Mouse (Mus musculus): ENCODE measurements around the gene Epb41l2. TPM values are rescaled to one million over a fixed set of nuclear protein-coding genes. Genes with fewer than 3 reads are reported as not detected.

The Epb41l2 gene
- polyA plus RNA-seq, 1 experiment: 46.5 TPM

GRCm38 (mm10) chr10:25368928-25369327 is 9.3 kb downstream of the Epb41l2 start:
- no peak for TF ChIP-seq CTCF (IDR thresholded peaks at IDR 0.05; ENCODE audit: borderline replicate concordance, insufficient read depth, low read depth, low read length)
- no peak for TF ChIP-seq POLR2A (IDR thresholded peaks at IDR 0.05; ENCODE audit: borderline replicate concordance, insufficient read depth, low read length)
- WGBS: 49% methylated on average over 3 of the region's 3 CpGs
- Histone ChIP-seq H3K4me3 (replicated peaks; ENCODE audit: insufficient read depth, low read depth, low read length) (no peak overlapping the region), H3K27ac (ENCODE audit: insufficient read depth, low read length) (no peak overlapping the region), H3K27me3 (ENCODE audit: control insufficient read depth, insufficient read depth, low read length) (no peaks in the 10 kb centered on the region), H3K4me1 (ENCODE audit: control insufficient read depth, insufficient read depth, low read length) (no peaks in the 10 kb centered on the region)
- no peak for DNase-seq

GRCm38 (mm10) chr10:25369691-25370090 is 10.1 kb downstream of the Epb41l2 start:
- 72% methylated on average over 9 of the region's 9 CpGs for WGBS
- no peak for DNase-seq
- TF ChIP-seq POLR2A (IDR thresholded peaks at IDR 0.05; ENCODE audit: borderline replicate concordance, insufficient read depth, low read length) (no peak), CTCF (IDR thresholded peaks at IDR 0.05; ENCODE audit: borderline replicate concordance, insufficient read depth, low read depth, low read length) (no peak)
- no peak overlapping the region for H3K27ac ChIP-seq (ENCODE audit: insufficient read depth, low read length)
- H3K4me1 ChIP-seq (ENCODE audit: control insufficient read depth, insufficient read depth, low read length): no peaks in the 10 kb centered on the region
- H3K27me3 ChIP-seq (ENCODE audit: control insufficient read depth, insufficient read depth, low read length): no peaks in the 10 kb centered on the region
- H3K4me3 ChIP-seq (replicated peaks; ENCODE audit: insufficient read depth, low read depth, low read length): no peak overlapping the region

GRCm38 (mm10) chr10:25371336-25371735 is 11.7 kb downstream of the Epb41l2 start:
- DNase-seq: no peak
- H3K27me3 ChIP-seq (ENCODE audit: control insufficient read depth, insufficient read depth, low read length): no peaks in the 10 kb centered on the region
- H3K27ac ChIP-seq (ENCODE audit: insufficient read depth, low read length): no peak overlapping the region
- no peak for TF ChIP-seq POLR2A (IDR thresholded peaks at IDR 0.05; ENCODE audit: borderline replicate concordance, insufficient read depth, low read length)
- no peak for TF ChIP-seq CTCF (IDR thresholded peaks at IDR 0.05; ENCODE audit: borderline replicate concordance, insufficient read depth, low read depth, low read length)
- 79% methylated on average over 2 of the region's 2 CpGs for WGBS
- no peaks in the 10 kb centered on the region for H3K4me1 ChIP-seq (ENCODE audit: control insufficient read depth, insufficient read depth, low read length)
- no peak overlapping the region for H3K4me3 ChIP-seq (replicated peaks; ENCODE audit: insufficient read depth, low read depth, low read length)

- WGBS: 17% methylated on average over 3 of the region's 3 CpGs
- TF ChIP-seq POLR2A (IDR thresholded peaks at IDR 0.05; ENCODE audit: borderline replicate concordance, insufficient read depth, low read length) (no peak), CTCF (IDR thresholded peaks at IDR 0.05; ENCODE audit: borderline replicate concordance, insufficient read depth, low read depth, low read length) (no peak)
- DNase-seq: peak in 1 of 2 experiments; percentile 13
Observed at GRCm38 (mm10) chr10:25371915-25372371, 12.3 kb downstream of the Epb41l2 start.

GRCm38 (mm10) chr10:25372510-25373148 is 13.0 kb downstream of the Epb41l2 start:
- no peak for DNase-seq
- Histone ChIP-seq H3K27me3 (ENCODE audit: control insufficient read depth, insufficient read depth, low read length) (no peaks in the 10 kb centered on the region), H3K4me3 (replicated peaks; ENCODE audit: insufficient read depth, low read depth, low read length) (no peak overlapping the region), H3K4me1 (ENCODE audit: control insufficient read depth, insufficient read depth, low read length) (no peaks in the 10 kb centered on the region), H3K27ac (ENCODE audit: insufficient read depth, low read length) (no peak overlapping the region)
- WGBS: 43% methylated on average over 10 of the region's 10 CpGs
- TF ChIP-seq POLR2A (IDR thresholded peaks at IDR 0.05; ENCODE audit: borderline replicate concordance, insufficient read depth, low read length): no peak
- no peak for TF ChIP-seq CTCF (IDR thresholded peaks at IDR 0.05; ENCODE audit: borderline replicate concordance, insufficient read depth, low read depth, low read length)

More at GRCm38 (mm10) chr10:25371915-25372371, 12.3 kb downstream of the Epb41l2 start:
- H3K27me3 ChIP-seq (ENCODE audit: control insufficient read depth, insufficient read depth, low read length): no peaks in the 10 kb centered on the region
- no peaks in the 10 kb centered on the region for H3K4me1 ChIP-seq (ENCODE audit: control insufficient read depth, insufficient read depth, low read length)
- no peak overlapping the region for H3K4me3 ChIP-seq (replicated peaks; ENCODE audit: insufficient read depth, low read depth, low read length)
- no peak overlapping the region for H3K27ac ChIP-seq (ENCODE audit: insufficient read depth, low read length)

- Histone ChIP-seq H3K4me3 (replicated peaks; ENCODE audit: insufficient read depth, low read depth, low read length) (no peak overlapping the region), H3K27ac (ENCODE audit: insufficient read depth, low read length) (no peak overlapping the region), H3K27me3 (ENCODE audit: control insufficient read depth, insufficient read depth, low read length) (no peaks in the 10 kb centered on the region), H3K4me1 (ENCODE audit: control insufficient read depth, insufficient read depth, low read length) (no peaks in the 10 kb centered on the region)
- DNase-seq: no peak
- TF ChIP-seq CTCF (IDR thresholded peaks at IDR 0.05; ENCODE audit: borderline replicate concordance, insufficient read depth, low read depth, low read length): no peak
- TF ChIP-seq POLR2A (IDR thresholded peaks at IDR 0.05; ENCODE audit: borderline replicate concordance, insufficient read depth, low read length): no peak
- WGBS: 92% methylated on average over 4 of the region's 4 CpGs
Observed at GRCm38 (mm10) chr10:25375036-25375435, 15.4 kb downstream of the Epb41l2 start.

GRCm38 (mm10) chr10:25380746-25381481 is 21.3 kb downstream of the Epb41l2 start:
- Histone ChIP-seq H3K27me3 (ENCODE audit: control insufficient read depth, insufficient read depth, low read length) (no peaks in the 10 kb centered on the region), H3K4me3 (replicated peaks; ENCODE audit: insufficient read depth, low read depth, low read length) (no peak overlapping the region), H3K4me1 (ENCODE audit: control insufficient read depth, insufficient read depth, low read length) (no peaks in the 10 kb centered on the region), H3K27ac (ENCODE audit: insufficient read depth, low read length) (no peak overlapping the region)
- TF ChIP-seq POLR2A (IDR thresholded peaks at IDR 0.05; ENCODE audit: borderline replicate concordance, insufficient read depth, low read length) (no peak), CTCF (IDR thresholded peaks at IDR 0.05; ENCODE audit: borderline replicate concordance, insufficient read depth, low read depth, low read length) (no peak)
- whole genome bisulfite sequencing: 92% methylated on average over 6 of the region's 6 CpGs
- no peak for DNase-seq

- 68% methylated on average over 10 of the region's 10 CpGs for WGBS
- DNase-seq: no peak
- Histone ChIP-seq H3K4me1 (ENCODE audit: control insufficient read depth, insufficient read depth, low read length) (no peaks in the 10 kb centered on the region), H3K27ac (ENCODE audit: insufficient read depth, low read length) (no peak overlapping the region), H3K27me3 (ENCODE audit: control insufficient read depth, insufficient read depth, low read length) (no peaks in the 10 kb centered on the region), H3K4me3 (replicated peaks; ENCODE audit: insufficient read depth, low read depth, low read length) (no peak overlapping the region)
- TF ChIP-seq CTCF (IDR thresholded peaks at IDR 0.05; ENCODE audit: borderline replicate concordance, insufficient read depth, low read depth, low read length) (no peak), POLR2A (IDR thresholded peaks at IDR 0.05; ENCODE audit: borderline replicate concordance, insufficient read depth, low read length) (no peak)
Observed at GRCm38 (mm10) chr10:25381951-25382350, 22.4 kb downstream of the Epb41l2 start.
